8 mouse cellular contexts compared by ENCODE assay signal in the genomic region with DNA sequence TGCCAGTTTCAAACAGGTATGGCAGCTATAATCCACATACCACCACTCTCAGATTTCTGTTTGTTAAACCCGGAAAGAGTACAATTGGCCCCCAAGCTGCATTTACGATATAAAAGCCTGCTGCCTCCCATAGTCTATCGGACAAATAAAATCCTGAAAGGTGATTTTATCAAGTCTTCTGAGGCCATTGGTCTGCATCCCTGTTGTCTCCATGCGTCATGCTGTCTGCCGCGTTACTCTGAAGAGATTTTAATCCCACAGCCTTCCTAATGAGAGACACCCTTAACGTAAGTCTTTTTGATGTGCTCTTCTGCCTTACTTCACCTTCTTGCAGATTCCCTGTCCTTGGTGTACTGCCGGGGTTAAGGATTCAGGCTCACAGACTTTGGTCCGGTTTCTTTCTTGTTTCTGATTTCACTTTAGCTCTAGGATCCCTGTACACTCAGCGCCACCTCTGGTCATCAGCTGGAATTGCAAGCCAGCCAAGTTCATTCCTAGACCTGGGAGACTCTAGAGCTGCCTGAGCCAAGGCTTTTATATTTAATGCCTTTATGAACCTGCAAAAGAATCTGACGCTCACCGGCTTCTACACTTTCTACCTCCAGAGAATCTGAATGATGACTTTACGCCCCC.
DNase-seq lines count a peak whose midpoint lies in the region; ATAC-seq lines count a peak whose summit lies in the region.

No protein-coding gene starts in this region.

- H3K36me3 ChIP-seq in hindbrain, embryonic 16.5 days (ENCODE audit: control insufficient read depth, insufficient read depth, low read length) = no peaks in the 10 kb centered on the region
- no peaks in the 10 kb centered on the region for H3K36me3 ChIP-seq in midbrain, embryonic 15.5 days (replicated peaks)

- 54% methylated on average over 13 of the region's 13 CpGs for WGBS in hindbrain, embryonic 16.5 days
- 46% methylated on average over 13 of the region's 13 CpGs for WGBS in midbrain, embryonic 15.5 days

- peak; percentile 90 for ATAC-seq in hindbrain, embryonic 16.5 days
- ATAC-seq in midbrain, embryonic 15.5 days (replicated peaks) = peak; percentile 92

- no peaks in the 10 kb centered on the region for H3K27me3 ChIP-seq in hindbrain, embryonic 16.5 days (replicated peaks; ENCODE audit: control insufficient read depth, insufficient read depth, low read length)
- no peaks in the 10 kb centered on the region for H3K27me3 ChIP-seq in midbrain, embryonic 15.5 days (replicated peaks)

- no peaks in the 10 kb centered on the region for H3K9me3 ChIP-seq in hindbrain, embryonic 16.5 days (ENCODE audit: control insufficient read depth, low read length)
- no peaks in the 10 kb centered on the region for H3K9me3 ChIP-seq in midbrain, embryonic 15.5 days

- H3K4me3 ChIP-seq in hindbrain, embryonic 16.5 days (ENCODE audit: low read length) = no peak overlapping the region; the same call in 1 of the 2 replicates
- peak overlapping the region; percentile 17; the same call in 1 of the 2 replicates for H3K4me3 ChIP-seq in midbrain, embryonic 15.5 days

- peak; percentile 19 for DNase-seq in ovary, postnatal 10 days (ENCODE audit: low spot score)
- no peak for DNase-seq in ovary, adult 18-20 months (ENCODE audit: low spot score)
- peak; percentile 73 to 80 for DNase-seq in cerebellum, postnatal 14 days
- DNase-seq in frontal cortex, postnatal 14 days (ENCODE audit: low spot score in 2 of 2) = peak; percentile 11 to 42
- peak; percentile 8 to 32 for DNase-seq in left cerebral cortex, adult 8-10 months (ENCODE audit: low spot score in 2 of 2)
- peak; percentile 29 for DNase-seq in urinary bladder, postnatal 25 days (ENCODE audit: low spot score)

- no peak overlapping the region for H3K27ac ChIP-seq in hindbrain, embryonic 16.5 days (ENCODE audit: low read depth, low read length)
- no peak overlapping the region for H3K27ac ChIP-seq in midbrain, embryonic 15.5 days

- no peaks in the 10 kb centered on the region for H3K4me1 ChIP-seq in hindbrain, embryonic 16.5 days (ENCODE audit: control insufficient read depth, insufficient read depth, low read depth, low read length)
- H3K4me1 ChIP-seq in midbrain, embryonic 15.5 days = no peaks in the 10 kb centered on the region

- no peak overlapping the region for H3K9ac ChIP-seq in hindbrain, embryonic 16.5 days (ENCODE audit: low read depth, low read length)
- no peak overlapping the region for H3K9ac ChIP-seq in midbrain, embryonic 15.5 days

- peak overlapping the region; percentile 46 for H3K4me2 ChIP-seq in hindbrain, embryonic 16.5 days (ENCODE audit: low read length)
- H3K4me2 ChIP-seq in midbrain, embryonic 15.5 days = peak overlapping the region; percentile 34; the same call in 1 of the 2 replicates
